Mouse (Mus musculus) cerebellum, adult 2 months (tissue): ENCODE measurements around the gene Prkcz. TPM values are rescaled to one million over a fixed set of nuclear protein-coding genes. Genes with fewer than 3 reads are reported as not detected.
A peak's percentile ranks its signal among the peaks of the same experiment; 100 is the strongest.

ENCODE experiments used
- DNase-seq, 2 experiments: peaks; one replicate each; pipeline ENCODE4 v3.0.0; 2021
- H3K27ac ChIP-seq: fragments of 200-500 bp; 2 replicates; pipeline ENCODE4 v1.5.1; 2012; ENCODE audit warnings: low read length, control low read depth, inconsistent platforms; ENCODE audit not compliant: insufficient read depth
- H3K27me3 ChIP-seq: fragments of 200-500 bp; 2 replicates; pipeline ENCODE4 v1.6.1; 2012; ENCODE audit warnings: inconsistent platforms, mild to moderate bottlenecking, low read length, moderate library complexity; ENCODE audit not compliant: control insufficient read depth, insufficient read depth
- H3K4me1 ChIP-seq: fragments of 200-500 bp; 2 replicates; pipeline ENCODE4 v1.6.1; 2011; ENCODE audit warnings: low read length; ENCODE audit not compliant: control insufficient read depth, insufficient read depth
- H3K4me3 ChIP-seq: fragments of 200-500 bp; replicated peaks from 2 replicates; pipeline ENCODE3; 2011; ENCODE audit warnings: mild to moderate bottlenecking, low read depth, low read length, control low read depth; ENCODE audit not compliant: insufficient read depth
- CTCF ChIP-seq: fragments of 200-500 bp; IDR thresholded peaks from 2 replicates; pipeline ENCODE4 v1.5.1; 2011; ENCODE audit warnings: low read depth, mild to moderate bottlenecking, control low read depth, low read length, moderate library complexity, borderline replicate concordance; ENCODE audit not compliant: insufficient read depth
- POLR2A ChIP-seq: fragments of 200-500 bp; IDR thresholded peaks from 2 replicates; pipeline ENCODE4 v1.6.1; 2011; ENCODE audit warnings: low read length, control low read depth, borderline replicate concordance; ENCODE audit not compliant: insufficient read depth
- WGBS: fragments of 180-500 bp; shearing (Covaris S2); methylation state at CpG from one replicate; pipeline ENCODE4 v1.1.7; 2018; 5-methylcytosine and 5-hydroxymethylcytosine counted together
- polyA plus RNA-seq: library from polyadenylated mRNA; depleted of rRNA; stranded (reverse); fragments of >200 nt; gene quantifications from 2 replicates; pipeline ENCODE4 v1.2.3, GENCODE M21; 2012

The Prkcz gene
- polyA plus RNA-seq, 1 experiment: 253 TPM

DNA sequence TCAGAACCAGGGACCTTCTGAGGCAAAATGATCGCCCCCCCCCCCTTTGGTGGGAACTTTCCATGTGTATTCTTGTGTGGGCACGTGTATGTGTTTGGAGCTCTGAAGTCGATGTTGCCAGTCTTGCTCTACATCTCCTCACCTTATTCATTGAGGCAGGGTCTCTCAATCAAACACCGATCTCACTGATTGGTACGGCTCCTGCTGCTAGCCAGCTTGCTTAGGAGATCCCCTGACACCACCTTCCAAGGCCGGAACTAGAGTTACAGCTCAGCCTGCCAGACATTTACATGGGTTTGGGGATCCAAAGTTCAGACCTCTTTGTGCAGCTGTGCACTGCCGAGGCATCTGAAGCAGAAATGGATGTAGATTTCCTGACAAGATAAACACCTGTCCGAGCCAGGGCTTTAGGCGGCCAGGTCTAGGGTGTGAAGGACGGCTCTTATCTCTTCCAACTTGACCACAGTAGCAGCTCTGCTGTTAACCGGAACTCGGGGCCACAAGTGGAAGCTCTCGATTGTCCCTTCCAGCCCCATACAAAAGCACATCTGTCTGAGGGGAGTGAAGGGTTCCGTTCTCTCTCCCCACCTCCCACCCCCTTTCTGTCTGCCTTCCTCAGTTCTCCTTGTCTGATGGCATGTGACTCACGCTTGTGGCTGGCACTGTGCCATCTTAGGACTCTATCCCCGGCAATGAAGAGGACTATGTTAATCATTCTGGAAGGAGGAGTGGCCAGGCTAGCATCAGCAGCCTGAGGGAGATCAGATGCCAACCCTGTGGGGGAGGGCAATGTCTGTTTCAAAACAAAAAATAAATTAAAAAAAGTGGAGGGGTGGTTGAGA is 81.0 kb downstream of the Prkcz start:
- peak in 1 of 2 experiments; percentile 43 for DNase-seq
- Histone ChIP-seq H3K27ac (peak overlapping the region; percentile 86), H3K27me3 (no peaks in the 10 kb centered on the region), H3K4me3 (no peak overlapping the region), H3K4me1 (peaks cover 60% of the 10 kb centered on the region)
- TF ChIP-seq CTCF (no peak), POLR2A (no peak)
- 66% methylated on average over 16 of the region's 16 CpGs for WGBS

DNA sequence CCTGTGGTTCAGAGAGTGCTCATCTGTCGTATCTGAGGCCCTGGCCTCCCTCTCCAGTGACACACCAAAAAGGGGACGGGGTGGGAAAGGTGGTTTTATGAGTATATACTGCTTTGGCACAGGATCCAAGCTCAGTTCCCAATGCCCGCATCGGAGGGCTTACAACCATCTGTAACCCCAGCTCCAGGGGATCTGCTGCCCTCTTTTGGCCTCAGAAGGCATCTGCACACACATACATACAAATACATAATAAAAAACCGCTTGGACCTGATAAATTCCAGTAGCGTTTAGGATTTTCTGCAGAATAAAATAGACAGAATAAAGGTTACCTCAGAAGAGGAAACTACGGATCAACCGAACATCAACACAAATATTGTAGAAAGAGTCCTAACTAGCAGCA is 82.1 kb downstream of the Prkcz start:
- no peak overlapping the region for H3K4me3 ChIP-seq
- 79% methylated on average over 8 of the region's 8 CpGs for WGBS
- peaks cover 61% of the 10 kb centered on the region for H3K4me1 ChIP-seq
- H3K27me3 ChIP-seq: no peaks in the 10 kb centered on the region
- peak; percentile 39; the same call in 1 of the 2 replicates for TF ChIP-seq CTCF
- TF ChIP-seq POLR2A: no peak
- no peak overlapping the region for H3K27ac ChIP-seq
- DNase-seq: no peak

DNA sequence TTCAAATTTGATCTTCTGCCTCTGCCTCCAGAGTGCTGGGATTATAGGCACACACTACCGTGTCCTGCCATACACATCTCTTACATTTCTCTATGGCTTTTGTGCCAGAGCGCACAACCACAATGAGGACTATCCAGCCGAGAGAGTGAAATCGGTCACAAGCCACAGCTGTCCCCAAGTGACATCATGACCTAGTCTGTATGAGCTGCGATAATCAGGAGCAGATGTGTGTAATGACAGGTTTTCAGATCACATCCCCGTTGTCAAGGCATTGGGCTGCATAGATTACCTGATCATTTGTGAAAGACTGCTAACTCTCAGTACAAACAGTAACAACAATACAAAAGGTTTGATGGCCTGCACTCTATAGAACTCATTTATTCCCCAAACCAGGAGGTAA is 83.2 kb downstream of the Prkcz start:
- Histone ChIP-seq H3K27ac (no peak overlapping the region), H3K4me1 (peaks cover 51% of the 10 kb centered on the region), H3K4me3 (no peak overlapping the region), H3K27me3 (no peaks in the 10 kb centered on the region)
- TF ChIP-seq POLR2A (no peak), CTCF (no peak)
- WGBS: 61% methylated on average over 6 of the region's 6 CpGs
- no peak for DNase-seq

DNA sequence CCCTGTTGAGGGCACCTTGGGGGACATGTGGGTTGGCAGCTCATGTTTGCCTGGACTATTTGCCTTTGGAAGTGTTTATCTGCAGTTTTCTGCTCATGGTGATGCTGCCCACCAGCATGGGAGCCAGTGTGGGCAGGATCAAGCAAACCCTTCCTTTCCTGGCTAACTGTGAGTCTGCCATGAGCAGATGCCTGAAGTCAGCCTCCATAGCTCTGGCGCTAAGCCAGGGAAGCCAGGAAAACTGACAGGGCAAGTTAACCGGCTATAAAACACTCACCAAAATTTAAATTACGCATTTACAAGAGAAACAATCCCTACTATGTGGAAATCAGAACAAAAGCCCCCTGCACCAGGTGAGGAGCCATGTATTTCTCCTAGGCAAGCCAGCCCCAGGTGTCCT is 86.3 kb downstream of the Prkcz start:
- WGBS: 21% methylated on average over 3 of the region's 3 CpGs
- Histone ChIP-seq H3K4me1 (peaks cover 40% of the 10 kb centered on the region), H3K27ac (peak overlapping the region; percentile 81)

DNA sequence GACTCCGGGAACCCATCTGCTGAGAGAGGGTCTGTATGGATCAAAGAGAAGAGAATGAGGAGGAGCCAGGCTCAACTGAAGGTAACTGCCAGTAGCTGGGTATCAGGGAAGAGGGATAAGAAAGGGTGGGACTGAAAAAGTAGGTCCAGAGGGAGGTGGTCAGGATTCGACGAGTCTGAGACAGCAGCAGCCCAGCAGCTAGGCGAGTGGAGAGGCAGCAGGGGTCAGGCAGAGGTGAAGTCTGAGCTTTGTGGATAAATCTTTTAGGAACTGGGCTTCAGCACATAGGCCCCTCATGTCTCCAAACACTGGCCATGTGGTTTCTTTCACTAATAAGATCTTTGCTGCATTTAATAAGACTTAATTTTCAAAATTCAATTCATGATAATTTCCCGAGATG is 86.7 kb downstream of the Prkcz start:
- H3K27ac ChIP-seq: peak overlapping the region; percentile 81
- no peak for TF ChIP-seq CTCF
- TF ChIP-seq POLR2A: no peak
- WGBS: 48% methylated on average over 5 of the region's 5 CpGs
- DNase-seq: no peak
- no peaks in the 10 kb centered on the region for H3K27me3 ChIP-seq
- no peak overlapping the region for H3K4me3 ChIP-seq
- peaks cover 37% of the 10 kb centered on the region for H3K4me1 ChIP-seq

More for the DNA sequence above, 86.3 kb downstream of the Prkcz start:
- H3K4me3 ChIP-seq: no peak overlapping the region
- peak in 1 of 2 experiments; percentile 56 for DNase-seq
- no peak for TF ChIP-seq POLR2A
- TF ChIP-seq CTCF: no peak
- H3K27me3 ChIP-seq: no peaks in the 10 kb centered on the region

DNA sequence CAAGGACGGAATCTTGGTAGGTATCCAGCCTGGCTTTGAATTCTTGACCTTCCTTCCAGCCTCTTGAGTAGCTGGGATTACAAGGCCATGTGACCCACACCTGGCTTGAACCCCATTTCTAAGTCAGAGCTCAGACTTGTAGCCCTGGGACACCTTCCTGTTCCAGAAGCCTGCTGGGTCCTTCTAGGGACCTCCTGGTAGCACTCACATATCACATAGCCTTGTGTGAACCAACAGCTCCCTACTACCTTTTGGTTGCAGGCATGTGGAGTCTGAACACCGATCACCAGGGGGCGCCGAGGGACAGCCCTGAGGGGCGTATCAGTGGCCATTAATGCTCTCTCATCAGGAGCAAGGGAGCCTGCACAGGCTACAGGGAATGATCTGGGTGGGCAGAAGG is 92.8 kb downstream of the Prkcz start:
- Histone ChIP-seq H3K27me3 (no peaks in the 10 kb centered on the region), H3K27ac (peak overlapping the region; percentile 99), H3K4me1 (peaks cover 70% of the 10 kb centered on the region), H3K4me3 (no peak overlapping the region)
- 33% methylated on average over 5 of the region's 5 CpGs for WGBS
- peak; percentile 75 to 77 for DNase-seq
- TF ChIP-seq POLR2A (no peak), CTCF (peak; percentile 56)

DNA sequence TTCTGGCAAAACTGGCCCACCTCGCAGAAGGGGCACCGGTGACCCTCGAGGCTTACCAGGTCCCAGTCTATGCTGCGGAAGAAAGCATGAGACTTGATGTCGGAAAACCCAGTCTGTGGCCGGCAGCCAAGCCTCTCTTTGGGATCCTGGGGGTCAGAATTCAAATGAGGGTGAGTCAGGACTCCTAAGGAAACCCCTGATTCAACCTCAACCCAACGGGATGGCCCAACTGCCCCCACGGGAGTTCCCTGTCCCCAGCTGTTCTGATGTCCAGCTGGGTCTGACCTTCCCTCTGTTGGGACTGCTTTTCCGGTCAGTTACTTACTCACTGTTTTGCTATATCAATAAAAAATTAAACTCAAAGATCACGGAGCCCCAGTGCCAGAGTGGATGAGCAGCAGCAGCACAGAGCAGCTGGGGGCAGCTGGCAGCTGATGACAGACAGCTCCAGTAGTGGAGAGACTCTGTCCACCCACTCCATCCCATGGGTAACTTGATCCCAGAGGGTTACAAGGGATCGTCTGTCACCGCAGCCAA is 93.5 kb downstream of the Prkcz start:
- H3K27me3 ChIP-seq: no peaks in the 10 kb centered on the region
- H3K4me1 ChIP-seq: peaks cover 74% of the 10 kb centered on the region
- 39% methylated on average over 12 of the region's 12 CpGs for WGBS
- TF ChIP-seq CTCF (no peak), POLR2A (no peak)
- H3K4me3 ChIP-seq: no peak overlapping the region
- H3K27ac ChIP-seq: peak overlapping the region; percentile 99
- DNase-seq: peak in 1 of 2 experiments; percentile 52

DNA sequence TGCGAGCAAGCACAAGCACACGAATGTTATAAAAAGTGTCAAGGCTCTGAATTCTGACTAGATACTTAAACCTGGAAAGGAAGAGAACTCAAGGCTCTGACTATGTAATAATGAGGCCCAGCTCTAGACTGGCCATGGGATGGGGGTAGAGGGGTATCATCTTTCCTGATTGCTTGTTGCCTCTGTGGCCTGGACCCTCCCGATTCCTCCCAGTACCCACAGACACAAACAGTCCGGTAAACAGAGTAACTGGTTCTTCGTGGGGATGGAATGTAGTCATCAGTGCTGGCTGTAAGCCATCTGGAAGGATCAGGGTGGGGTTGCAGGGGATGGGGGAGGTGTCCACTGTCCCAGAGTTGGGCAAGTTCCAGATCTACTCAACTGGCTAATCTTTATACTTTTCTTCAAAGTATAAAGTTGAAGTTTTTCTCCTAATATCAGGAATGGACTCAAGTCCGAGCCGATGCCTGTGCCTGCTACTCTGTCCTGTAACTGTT is 94.1 kb downstream of the Prkcz start:
- H3K4me1 ChIP-seq: peaks cover 74% of the 10 kb centered on the region
- H3K27ac ChIP-seq: peak overlapping the region; percentile 99
- WGBS: 37% methylated on average over 7 of the region's 7 CpGs
- H3K27me3 ChIP-seq: no peaks in the 10 kb centered on the region
- peak in 1 of 2 experiments; percentile 48 for DNase-seq
- H3K4me3 ChIP-seq: no peak overlapping the region
- TF ChIP-seq CTCF (no peak), POLR2A (no peak)
